Mouse (Mus musculus): Measurements from ENCODE around the gene Kpna7. TPM values are rescaled to one million over a fixed set of nuclear protein-coding genes. Genes with fewer than 3 reads are reported as not detected.
"Not testable (repeated sequence)": the region's sequence is repeated elsewhere in the genome, so short reads cannot be mapped to it uniquely, and the experiment has no call there.

Gene Kpna7
- polyA plus RNA-seq, 1 experiment from 2014 or later = not detected

GRCm38 (mm10) chr5:145116916-145117315 lies 33.1 kb upstream of the Kpna7 start:
- H3K9ac ChIP-seq = no peak overlapping the region
- H3K4me1 ChIP-seq = peaks cover 9% of the 10 kb centered on the region; the same call in 1 of the 2 replicates
- no peaks in the 10 kb centered on the region for H3K36me3 ChIP-seq
- H3K4me2 ChIP-seq (replicated peaks) = no peak overlapping the region
- H3K27ac ChIP-seq = no peak overlapping the region
- no peaks in the 10 kb centered on the region for H3K9me3 ChIP-seq
- WGBS = 45% methylated on average over 10 of the region's 10 CpGs
- peaks cover 20% of the 10 kb centered on the region for H3K27me3 ChIP-seq (replicated peaks)
- no peak overlapping the region for H3K4me3 ChIP-seq
- ATAC-seq (ENCODE audit: low FRiP score, low read depth) = no peak

- Histone ChIP-seq H3K27ac (no peak overlapping the region), H3K36me3 (peaks cover under 1% of the 10 kb centered on the region; the same call in 1 of the 2 replicates), H3K4me1 (peaks cover 9% of the 10 kb centered on the region; the same call in 1 of the 2 replicates), H3K9ac (no peak overlapping the region), H3K9me3 (no peaks in the 10 kb centered on the region), H3K27me3 (replicated peaks) (peaks cover 20% of the 10 kb centered on the region), H3K4me2 (replicated peaks) (no peak overlapping the region), H3K4me3 (no peak overlapping the region)
- ATAC-seq (ENCODE audit: low FRiP score, low read depth) = no peak
- 48% methylated on average over 4 of the region's 4 CpGs for WGBS
Measured at GRCm38 (mm10) chr5:145116316-145116715, 32.5 kb upstream of the Kpna7 start.

- Histone ChIP-seq H3K36me3 (peaks cover 6% of the 10 kb centered on the region), H3K4me2 (replicated peaks) (no peak overlapping the region), H3K9me3 (no peaks in the 10 kb centered on the region), H3K27ac (no peak overlapping the region), H3K4me1 (peaks cover 9% of the 10 kb centered on the region; the same call in 1 of the 2 replicates), H3K9ac (no peak overlapping the region), H3K27me3 (replicated peaks) (peaks cover 20% of the 10 kb centered on the region), H3K4me3 (no peak overlapping the region)
- no peak for ATAC-seq (ENCODE audit: low FRiP score, low read depth)
- WGBS = 91% methylated on average over 5 of the region's 5 CpGs
Measured at GRCm38 (mm10) chr5:145115736-145116135, 31.9 kb upstream of the Kpna7 start.

- peaks cover 9% of the 10 kb centered on the region; the same call in 1 of the 2 replicates for H3K4me1 ChIP-seq
- H3K4me2 ChIP-seq (replicated peaks) = peak overlapping the region; percentile 72
- peaks cover 15% of the 10 kb centered on the region for H3K36me3 ChIP-seq
- peaks cover 20% of the 10 kb centered on the region for H3K27me3 ChIP-seq (replicated peaks)
- no peaks in the 10 kb centered on the region for H3K9me3 ChIP-seq
- H3K27ac ChIP-seq = no peak overlapping the region
- ATAC-seq (ENCODE audit: low FRiP score, low read depth) = peak; percentile 18; the same call in 1 of the 2 replicates
- peak overlapping the region; percentile 55 for H3K9ac ChIP-seq
- peak overlapping the region; percentile 47 for H3K4me3 ChIP-seq
- WGBS = 21% methylated on average over 36 of the region's 40 CpGs
Measured at GRCm38 (mm10) chr5:145114606-145115473, 31.0 kb upstream of the Kpna7 start.

- Histone ChIP-seq H3K27ac (no peak within 1 kb of the TSS), H3K9me3 (no peaks in the 10 kb centered on the region), H3K4me1 (peaks cover 9% of the 10 kb centered on the region; the same call in 1 of the 2 replicates), H3K9ac (peak within 1 kb of the TSS; percentile 55), H3K4me3 (peak within 1 kb of the TSS; percentile 47), H3K36me3 (peaks cover 22% of the 10 kb centered on the region), H3K27me3 (replicated peaks) (peaks cover 20% of the 10 kb centered on the region), H3K4me2 (replicated peaks) (peak within 1 kb of the TSS; percentile 72)
- WGBS = under 1% methylated on average over 43 of the region's 53 CpGs
- peak; percentile 52 for ATAC-seq (ENCODE audit: low FRiP score, low read depth)
Measured at GRCm38 (mm10) chr5:145114071-145114605, 30.3 kb upstream of the Kpna7 start, which contains the start of gene Arpc1b. TSS of gene Arpc1b (plus strand) at chr5:145114215.

- 42% methylated on average over 2 of the region's 2 CpGs for WGBS
- peak overlapping the region; percentile 72 for H3K4me2 ChIP-seq (replicated peaks)
- peaks cover 28% of the 10 kb centered on the region for H3K36me3 ChIP-seq
- H3K27me3 ChIP-seq (replicated peaks) = peaks cover 20% of the 10 kb centered on the region
- H3K9ac ChIP-seq = 0 out of 2 replicates have a peak overlapping the region, but pooled peaks have one; percentile 55
- H3K4me1 ChIP-seq = peaks cover 9% of the 10 kb centered on the region; the same call in 1 of the 2 replicates
- H3K4me3 ChIP-seq = 0 out of 2 replicates have a peak overlapping the region, but pooled peaks have one; percentile 47
- H3K27ac ChIP-seq = no peak overlapping the region
- no peaks in the 10 kb centered on the region for H3K9me3 ChIP-seq
- ATAC-seq (ENCODE audit: low FRiP score, low read depth) = no peak
Measured at GRCm38 (mm10) chr5:145113416-145113815, 29.6 kb upstream of the Kpna7 start.

GRCm38 (mm10) chr5:145112566-145112965 lies 28.7 kb upstream of the Kpna7 start:
- no peak overlapping the region for H3K9ac ChIP-seq
- 78% methylated on average over 8 of the region's 8 CpGs for WGBS

GRCm38 (mm10) chr5:145110401-145110800 lies 26.6 kb upstream of the Kpna7 start:
- no peak overlapping the region for H3K27ac ChIP-seq
- H3K4me1 ChIP-seq = peaks cover 9% of the 10 kb centered on the region; the same call in 1 of the 2 replicates
- H3K27me3 ChIP-seq (replicated peaks) = peaks cover 20% of the 10 kb centered on the region
- H3K36me3 ChIP-seq = peaks cover 58% of the 10 kb centered on the region
- WGBS = 84% methylated on average over 6 of the region's 6 CpGs
- no peak for ATAC-seq (ENCODE audit: low FRiP score, low read depth)
- no peak overlapping the region for H3K4me2 ChIP-seq (replicated peaks)
- H3K9me3 ChIP-seq = no peaks in the 10 kb centered on the region
- H3K9ac ChIP-seq = no peak overlapping the region
- H3K4me3 ChIP-seq = no peak overlapping the region

More at GRCm38 (mm10) chr5:145112566-145112965, 28.7 kb upstream of the Kpna7 start:
- ATAC-seq (ENCODE audit: low FRiP score, low read depth) = no peak
- Histone ChIP-seq H3K36me3 (peaks cover 36% of the 10 kb centered on the region), H3K4me1 (peaks cover 9% of the 10 kb centered on the region; the same call in 1 of the 2 replicates), H3K9me3 (no peaks in the 10 kb centered on the region), H3K4me3 (no peak overlapping the region), H3K27ac (no peak overlapping the region), H3K27me3 (replicated peaks) (peaks cover 20% of the 10 kb centered on the region), H3K4me2 (replicated peaks) (no peak overlapping the region)

- no peaks in the 10 kb centered on the region for H3K27me3 ChIP-seq (replicated peaks)
- H3K4me1 ChIP-seq = no peaks in the 10 kb centered on the region
- H3K36me3 ChIP-seq = peaks cover 98% of the 10 kb centered on the region
- no peak overlapping the region for H3K27ac ChIP-seq
- no peaks in the 10 kb centered on the region for H3K9me3 ChIP-seq
- 95% methylated on average over 9 of the region's 9 CpGs for WGBS
- ATAC-seq (ENCODE audit: low FRiP score, low read depth) = no peak
- H3K9ac ChIP-seq = no peak overlapping the region
- no peak overlapping the region for H3K4me2 ChIP-seq (replicated peaks)
- no peak overlapping the region for H3K4me3 ChIP-seq
Measured at GRCm38 (mm10) chr5:145105694-145106275, 22.0 kb upstream of the Kpna7 start.

- no peak overlapping the region for H3K9ac ChIP-seq
- no peaks in the 10 kb centered on the region for H3K9me3 ChIP-seq
- WGBS = 84% methylated on average over 9 of the region's 9 CpGs
- H3K27me3 ChIP-seq (replicated peaks) = no peaks in the 10 kb centered on the region
- peaks cover 98% of the 10 kb centered on the region for H3K36me3 ChIP-seq
- no peak overlapping the region for H3K4me3 ChIP-seq
- no peak overlapping the region for H3K27ac ChIP-seq
- H3K4me2 ChIP-seq (replicated peaks) = no peak overlapping the region
- no peak for ATAC-seq (ENCODE audit: low FRiP score, low read depth)
- no peaks in the 10 kb centered on the region for H3K4me1 ChIP-seq
Measured at GRCm38 (mm10) chr5:145104328-145104727, 20.5 kb upstream of the Kpna7 start.

GRCm38 (mm10) chr5:145102706-145103105 lies 18.9 kb upstream of the Kpna7 start:
- H3K9me3 ChIP-seq = no peaks in the 10 kb centered on the region
- ATAC-seq (ENCODE audit: low FRiP score, low read depth) = no peak
- H3K4me3 ChIP-seq = no peak overlapping the region
- no peak overlapping the region for H3K27ac ChIP-seq
- WGBS = 90% methylated on average over 4 of the region's 4 CpGs
- no peak overlapping the region for H3K4me2 ChIP-seq (replicated peaks)
- H3K36me3 ChIP-seq = peaks cover 94% of the 10 kb centered on the region
- H3K9ac ChIP-seq = no peak overlapping the region
- no peaks in the 10 kb centered on the region for H3K4me1 ChIP-seq
- H3K27me3 ChIP-seq (replicated peaks) = no peaks in the 10 kb centered on the region

- not testable (repeated sequence) for H3K4me1 ChIP-seq; H3K4me3 ChIP-seq; H3K9ac ChIP-seq; ATAC-seq (ENCODE audit: low FRiP score, low read depth); H3K9me3 ChIP-seq; H3K27ac ChIP-seq; H3K27me3 ChIP-seq (replicated peaks); H3K4me2 ChIP-seq (replicated peaks)
- peaks cover 94% of the 10 kb centered on the region for H3K36me3 ChIP-seq
- WGBS = 98% methylated on average over 11 of the region's 11 CpGs
Measured at GRCm38 (mm10) chr5:145101451-145101850, 17.6 kb upstream of the Kpna7 start.

Data from neural tube, embryonic 12.5 days (tissue).